Mouse (Mus musculus) ES-Bruce4 (cell line): ENCODE results near the gene Hspa12b. TPM values are rescaled to one million over a fixed set of nuclear protein-coding genes. Genes with fewer than 3 reads are reported as not detected.

ENCODE experiments used
- H3K27ac ChIP-seq: 2 replicates; pipeline ENCODE4 v1.5.1; 2012; ENCODE audit warnings: low read length, inconsistent platforms; ENCODE audit not compliant: insufficient read depth
- H3K27me3 ChIP-seq: 2 replicates; pipeline ENCODE4 v1.6.1; 2012; ENCODE audit warnings: mild to moderate bottlenecking, low read length, inconsistent platforms; ENCODE audit not compliant: control insufficient read depth, poor library complexity, insufficient read depth, severe bottlenecking
- H3K36me3 ChIP-seq: 2 replicates; pipeline ENCODE4 v1.6.1; 2012; ENCODE audit warnings: inconsistent platforms, mild to moderate bottlenecking, low read length, moderate library complexity; ENCODE audit not compliant: control insufficient read depth, poor library complexity, insufficient read depth, severe bottlenecking
- H3K4me1 ChIP-seq: one replicate; pipeline ENCODE4 v1.8.1; 2011; ENCODE audit warnings: low read length; ENCODE audit not compliant: control insufficient read depth, insufficient read depth
- H3K4me3 ChIP-seq: 2 replicates; pipeline ENCODE4 v1.5.1; 2011; ENCODE audit warnings: low read depth, mild to moderate bottlenecking, low read length
- H3K9ac ChIP-seq: 2 replicates; pipeline ENCODE4 v1.6.1; 2012; ENCODE audit warnings: low read depth, mild to moderate bottlenecking, inconsistent platforms; ENCODE audit not compliant: poor library complexity, severe bottlenecking
- H3K9me3 ChIP-seq: replicated peaks from 2 replicates; pipeline ENCODE4 v1.6.1; 2012; ENCODE audit warnings: mild to moderate bottlenecking, low read length, inconsistent platforms; ENCODE audit not compliant: control insufficient read depth, poor library complexity, insufficient read depth, severe bottlenecking
- CTCF ChIP-seq: IDR thresholded peaks from one replicate; pipeline ENCODE4 v1.8.1; 2011; ENCODE audit warnings: low read depth, low read length
- EP300 ChIP-seq: IDR thresholded peaks from 2 replicates; pipeline ENCODE4 v1.6.1; 2011; ENCODE audit warnings: low read depth, low read length; ENCODE audit not compliant: insufficient read depth
- POLR2A ChIP-seq: IDR thresholded peaks from one replicate; pipeline ENCODE4 v1.8.1; 2011; ENCODE audit warnings: low read length; ENCODE audit not compliant: insufficient read depth
- polyA plus RNA-seq: library from polyadenylated mRNA; stranded (reverse); fragments of >200 nt; gene quantifications from 2 replicates; pipeline ENCODE4 v1.2.4, GENCODE M21; 2011; ENCODE audit warnings: low read depth; ENCODE audit not compliant: missing spikeins, insufficient read depth, insufficient read length

The Hspa12b gene
- polyA plus RNA-seq, 1 experiment = 1.9 TPM

GRCm38 (mm10) chr2:131159938-131160581 is 33.0 kb downstream of the Hspa12b start, which contains the start of gene 1700037H04Rik:
TSS of gene 1700037H04Rik (minus strand) at chr2:131160081.
- no peak for TF ChIP-seq CTCF
- TF ChIP-seq EP300 = peak; percentile 45; the same call in 1 of the 2 replicates
- peak; percentile 53 for TF ChIP-seq POLR2A
- no peaks in the 10 kb centered on the region for H3K36me3 ChIP-seq
- no peaks in the 10 kb centered on the region for H3K27me3 ChIP-seq
- peak within 1 kb of the TSS; percentile 47; the same call in 1 of the 2 replicates for H3K27ac ChIP-seq
- H3K9me3 ChIP-seq = no peaks in the 10 kb centered on the region
- no peaks in the 10 kb centered on the region for H3K4me1 ChIP-seq
- peak within 1 kb of the TSS; percentile 60 for H3K9ac ChIP-seq
- H3K4me3 ChIP-seq = peak within 1 kb of the TSS; percentile 93

- H3K4me1 ChIP-seq = no peaks in the 10 kb centered on the region
- H3K27me3 ChIP-seq = no peaks in the 10 kb centered on the region
- no peaks in the 10 kb centered on the region for H3K9me3 ChIP-seq
- TF ChIP-seq POLR2A (no peak), CTCF (no peak), EP300 (no peak)
- H3K9ac ChIP-seq = 0 out of 2 replicates have a peak overlapping the region, but pooled peaks have one; percentile 1
- no peak overlapping the region for H3K27ac ChIP-seq
- H3K4me3 ChIP-seq = peak overlapping the region; percentile 71
- no peaks in the 10 kb centered on the region for H3K36me3 ChIP-seq
Observed at GRCm38 (mm10) chr2:131160671-131161111, 33.6 kb downstream of the Hspa12b start.

- no peak overlapping the region for H3K27ac ChIP-seq
- no peaks in the 10 kb centered on the region for H3K27me3 ChIP-seq
- no peaks in the 10 kb centered on the region for H3K36me3 ChIP-seq
- H3K9me3 ChIP-seq = no peaks in the 10 kb centered on the region
- H3K4me3 ChIP-seq = no peak overlapping the region
- TF ChIP-seq EP300 = no peak
- TF ChIP-seq CTCF = no peak
- no peak for TF ChIP-seq POLR2A
- H3K4me1 ChIP-seq = no peaks in the 10 kb centered on the region
- no peak overlapping the region for H3K9ac ChIP-seq
Observed at GRCm38 (mm10) chr2:131163924-131164323, 36.8 kb downstream of the Hspa12b start.

GRCm38 (mm10) chr2:131166172-131166571 is 39.1 kb downstream of the Hspa12b start:
- no peak overlapping the region for H3K9ac ChIP-seq
- H3K36me3 ChIP-seq = no peaks in the 10 kb centered on the region
- no peaks in the 10 kb centered on the region for H3K9me3 ChIP-seq
- H3K4me3 ChIP-seq = no peak overlapping the region
- H3K27me3 ChIP-seq = no peaks in the 10 kb centered on the region
- no peak for TF ChIP-seq EP300
- TF ChIP-seq CTCF = no peak
- TF ChIP-seq POLR2A = no peak
- H3K4me1 ChIP-seq = no peaks in the 10 kb centered on the region
- H3K27ac ChIP-seq = 0 out of 2 replicates have a peak overlapping the region, but pooled peaks have one; percentile 19

GRCm38 (mm10) chr2:131167984-131168383 is 40.9 kb downstream of the Hspa12b start:
- Histone ChIP-seq H3K9me3 (no peaks in the 10 kb centered on the region), H3K9ac (no peak overlapping the region), H3K27ac (no peak overlapping the region), H3K27me3 (no peaks in the 10 kb centered on the region), H3K4me1 (peaks cover 2% of the 10 kb centered on the region), H3K36me3 (no peaks in the 10 kb centered on the region), H3K4me3 (no peak overlapping the region)
- TF ChIP-seq EP300 = no peak
- no peak for TF ChIP-seq CTCF
- TF ChIP-seq POLR2A = no peak

- Histone ChIP-seq H3K9ac (no peak overlapping the region), H3K36me3 (no peaks in the 10 kb centered on the region), H3K9me3 (no peaks in the 10 kb centered on the region), H3K27me3 (no peaks in the 10 kb centered on the region), H3K4me1 (peaks cover 2% of the 10 kb centered on the region), H3K4me3 (no peak overlapping the region), H3K27ac (peak overlapping the region; percentile 59; the same call in 1 of the 2 replicates)
- no peak for TF ChIP-seq CTCF
- no peak for TF ChIP-seq POLR2A
- no peak for TF ChIP-seq EP300
Observed at GRCm38 (mm10) chr2:131168914-131169313, 41.8 kb downstream of the Hspa12b start.
